Mouse (Mus musculus) erythroblast, embryonic 14.5 days (primary cell): ENCODE measurements at regions not wholly inside any gene's neighbourhood (a gene's known extent, or its start where the extent isn't known, plus 50 kb on each side); places are given as distances from the start of the nearest gene placed in this dataset.
"Not testable (repeated sequence)": the region's sequence is repeated elsewhere in the genome, so short reads cannot be mapped to it uniquely, and the experiment has no call there.

Experiments used
- H3K27me3 ChIP-seq: 2 replicates; pipeline ENCODE4 v1.6.1; 2012; ENCODE audit warnings: inconsistent platforms; ENCODE audit not compliant: control insufficient read depth
- H3K36me3 ChIP-seq: 2 replicates; pipeline ENCODE4 v1.6.1; 2012; ENCODE audit warnings: mild to moderate bottlenecking, inconsistent platforms; ENCODE audit not compliant: control insufficient read depth
- H3K4me1 ChIP-seq: 2 replicates; pipeline ENCODE4 v1.6.1; 2012; ENCODE audit warnings: inconsistent platforms; ENCODE audit not compliant: control insufficient read depth
- H3K4me3 ChIP-seq: replicated peaks from 2 replicates; pipeline ENCODE3; 2012; ENCODE audit warnings: moderate library complexity, mild to moderate bottlenecking, inconsistent platforms
- H3K9me3 ChIP-seq: 2 replicates; pipeline ENCODE4 v1.6.1; 2012; ENCODE audit warnings: low read length, inconsistent platforms, mixed read lengths; ENCODE audit not compliant: control insufficient read depth
- GATA1 ChIP-seq: IDR thresholded peaks from 2 replicates; pipeline ENCODE4 v1.6.1; 2012; ENCODE audit warnings: low read length, inconsistent platforms, mixed read lengths
- TAL1 ChIP-seq: IDR thresholded peaks from 3 replicates; pipeline ENCODE4 v1.6.1; 2012; ENCODE audit warnings: low read length, inconsistent platforms, mixed read lengths

DNA sequence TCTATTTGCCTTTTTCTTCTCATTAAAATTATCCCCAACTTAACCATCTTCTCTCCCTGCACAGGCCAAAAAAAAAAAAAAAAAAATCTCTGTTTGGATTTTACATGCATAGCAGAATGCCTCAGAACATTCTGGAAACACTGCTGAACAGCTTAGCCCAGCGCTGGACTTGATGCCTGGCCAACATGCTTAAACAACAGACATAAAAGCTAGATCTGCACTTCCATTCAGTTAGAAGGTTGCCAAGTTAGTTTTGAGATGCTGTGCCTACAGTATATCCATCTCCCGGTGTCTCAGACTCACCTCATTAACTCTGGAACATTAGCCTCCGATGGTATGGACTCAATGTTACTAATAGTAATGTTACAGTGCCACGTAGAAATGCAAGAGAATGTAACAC is 785.6 kb upstream of the Sox9 start:
- no peak overlapping the region for H3K4me3 ChIP-seq
- no peaks in the 10 kb centered on the region for H3K27me3 ChIP-seq
- no peak for TF ChIP-seq TAL1
- TF ChIP-seq GATA1, result no peak
- H3K36me3 ChIP-seq, result no peaks in the 10 kb centered on the region
- no peaks in the 10 kb centered on the region for H3K9me3 ChIP-seq
- H3K4me1 ChIP-seq, result no peaks in the 10 kb centered on the region

DNA sequence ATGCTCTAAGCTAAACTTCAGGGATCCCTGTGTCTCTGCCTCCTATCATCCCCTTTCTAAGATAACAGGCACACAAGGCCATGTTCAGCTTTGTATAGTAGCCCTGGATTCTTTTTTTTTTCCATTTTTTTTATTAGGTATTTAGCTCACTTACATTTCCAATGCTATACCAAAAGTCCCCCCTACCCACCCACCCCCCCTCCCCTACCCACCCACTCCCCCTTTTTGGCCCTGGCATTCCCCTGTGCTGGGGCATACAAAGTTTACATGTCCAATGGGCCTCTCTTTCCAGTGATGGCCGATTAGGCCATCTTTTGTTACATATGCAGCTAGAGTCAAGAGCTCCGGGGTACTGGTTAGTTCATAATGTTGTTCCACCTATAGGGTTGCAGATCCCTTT is 771.2 kb upstream of the Sox9 start:
- not testable (repeated sequence) for H3K4me3 ChIP-seq, H3K36me3 ChIP-seq, H3K4me1 ChIP-seq, H3K9me3 ChIP-seq, H3K27me3 ChIP-seq

DNA sequence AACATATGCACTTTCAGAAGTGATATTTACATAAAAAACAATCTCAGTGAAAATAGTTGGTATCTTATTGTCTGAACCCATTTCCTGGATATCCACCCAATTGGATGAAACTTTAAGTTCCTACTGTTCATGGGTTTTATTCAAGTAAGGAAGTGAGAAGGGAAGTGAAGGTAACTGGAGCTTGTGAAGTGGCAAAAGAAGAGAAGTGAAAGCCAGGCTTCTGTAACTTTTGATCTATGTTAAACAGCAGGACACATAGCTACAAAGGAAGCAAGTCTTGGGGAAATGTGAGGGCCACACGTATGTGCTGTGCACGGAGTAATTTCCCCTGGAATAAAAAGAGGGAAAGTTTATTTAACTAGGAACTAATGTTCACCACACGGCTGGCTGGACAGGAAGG is 764.1 kb upstream of the Sox9 start:
- Histone ChIP-seq H3K4me1 (no peaks in the 10 kb centered on the region), H3K4me3 (no peak overlapping the region), H3K27me3 (no peaks in the 10 kb centered on the region), H3K36me3 (no peaks in the 10 kb centered on the region), H3K9me3 (peaks cover 6% of the 10 kb centered on the region; the same call in 1 of the 2 replicates)
- TF ChIP-seq TAL1, result no peak
- no peak for TF ChIP-seq GATA1

DNA sequence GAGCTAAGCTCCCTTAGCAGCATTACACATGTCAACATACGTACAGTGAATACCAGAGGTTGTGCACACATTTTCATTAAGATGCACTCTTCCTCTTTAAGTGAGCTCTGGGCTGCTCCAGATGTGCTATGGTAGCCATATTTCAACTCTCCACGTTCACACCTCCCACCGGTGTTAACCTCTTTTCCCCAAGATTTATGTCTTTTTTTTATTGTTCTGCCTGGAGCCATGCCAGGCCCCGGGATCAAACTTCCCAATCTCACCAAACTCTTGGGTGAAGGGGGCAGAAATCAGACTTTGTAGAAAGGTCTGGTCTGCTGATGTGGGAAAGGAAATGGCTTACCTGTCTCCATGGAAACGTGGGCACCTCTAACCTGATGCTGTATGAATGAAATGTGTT is 754.0 kb upstream of the Sox9 start:
- no peaks in the 10 kb centered on the region for H3K36me3 ChIP-seq
- no peaks in the 10 kb centered on the region for H3K4me1 ChIP-seq
- no peak overlapping the region for H3K4me3 ChIP-seq
- TF ChIP-seq GATA1 (no peak), TAL1 (no peak)
- H3K27me3 ChIP-seq, result no peaks in the 10 kb centered on the region
- peaks cover 2% of the 10 kb centered on the region; the same call in 1 of the 2 replicates for H3K9me3 ChIP-seq

DNA sequence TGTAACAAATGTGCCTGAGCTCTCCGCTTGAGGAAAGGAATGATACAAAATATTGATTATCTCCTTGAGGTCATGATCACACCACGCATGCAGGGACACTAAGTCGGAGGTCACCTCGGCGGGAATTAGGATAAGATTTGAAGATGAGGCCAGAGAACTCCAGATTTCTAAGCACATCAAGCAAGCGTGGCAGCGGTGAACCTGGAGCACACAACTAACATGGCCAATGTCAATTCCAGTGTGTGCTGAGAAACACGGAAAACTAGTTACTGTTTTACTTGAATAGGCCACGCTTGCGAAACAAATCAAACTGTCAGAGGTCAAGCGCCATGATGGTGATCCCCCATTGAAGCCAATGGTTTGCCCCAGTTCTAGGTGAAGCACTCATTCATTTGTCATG is 743.3 kb upstream of the Sox9 start:
- Histone ChIP-seq H3K4me3 (no peak overlapping the region), H3K4me1 (no peaks in the 10 kb centered on the region), H3K27me3 (no peaks in the 10 kb centered on the region), H3K9me3 (no peaks in the 10 kb centered on the region), H3K36me3 (no peaks in the 10 kb centered on the region)
- no peak for TF ChIP-seq GATA1
- no peak for TF ChIP-seq TAL1

DNA sequence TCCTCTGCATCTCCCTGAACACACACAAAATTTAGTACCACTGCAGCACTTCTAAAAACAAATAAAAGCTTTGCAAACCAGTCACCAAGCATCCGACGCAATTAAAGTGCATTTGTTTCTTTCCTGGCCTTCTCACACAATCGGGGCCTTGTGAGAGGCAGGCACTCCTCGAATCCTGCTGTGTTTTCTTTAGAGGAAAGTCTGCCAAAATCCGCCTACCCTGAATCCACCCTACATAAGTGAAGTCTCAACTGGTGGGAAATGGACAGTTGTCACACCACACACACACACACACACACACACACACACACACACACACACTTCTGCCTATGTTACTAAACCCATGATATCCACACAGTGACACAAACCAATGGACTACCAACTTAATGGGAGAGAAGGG is 737.6 kb upstream of the Sox9 start:
- Histone ChIP-seq H3K9me3 (no peaks in the 10 kb centered on the region), H3K27me3 (no peaks in the 10 kb centered on the region), H3K4me1 (no peaks in the 10 kb centered on the region), H3K36me3 (no peaks in the 10 kb centered on the region), H3K4me3 (no peak overlapping the region)
- TF ChIP-seq GATA1, result no peak
- TF ChIP-seq TAL1, result no peak

DNA sequence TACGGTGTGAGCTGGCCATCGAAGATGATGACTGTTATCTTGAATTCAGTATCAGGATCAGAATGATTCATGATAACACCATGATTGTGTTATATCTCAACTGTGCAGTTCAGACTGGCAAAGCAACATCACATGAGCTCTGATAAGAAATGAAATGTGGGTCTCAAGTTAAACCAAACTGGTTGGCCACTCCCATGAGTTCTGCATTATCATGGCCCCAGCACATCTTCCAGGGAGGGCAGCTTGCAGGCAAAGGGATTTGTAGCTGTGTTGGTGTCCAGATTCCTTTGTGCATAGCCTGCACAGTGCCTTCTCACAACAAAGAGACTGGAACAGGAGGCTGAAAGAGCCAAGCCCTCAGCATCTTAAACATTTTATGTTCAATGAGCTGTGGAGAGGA is 736.7 kb upstream of the Sox9 start:
- no peak overlapping the region for H3K4me3 ChIP-seq
- no peak for TF ChIP-seq GATA1
- no peak for TF ChIP-seq TAL1
- H3K27me3 ChIP-seq, result no peaks in the 10 kb centered on the region
- H3K4me1 ChIP-seq, result no peaks in the 10 kb centered on the region
- no peaks in the 10 kb centered on the region for H3K9me3 ChIP-seq
- H3K36me3 ChIP-seq, result no peaks in the 10 kb centered on the region

DNA sequence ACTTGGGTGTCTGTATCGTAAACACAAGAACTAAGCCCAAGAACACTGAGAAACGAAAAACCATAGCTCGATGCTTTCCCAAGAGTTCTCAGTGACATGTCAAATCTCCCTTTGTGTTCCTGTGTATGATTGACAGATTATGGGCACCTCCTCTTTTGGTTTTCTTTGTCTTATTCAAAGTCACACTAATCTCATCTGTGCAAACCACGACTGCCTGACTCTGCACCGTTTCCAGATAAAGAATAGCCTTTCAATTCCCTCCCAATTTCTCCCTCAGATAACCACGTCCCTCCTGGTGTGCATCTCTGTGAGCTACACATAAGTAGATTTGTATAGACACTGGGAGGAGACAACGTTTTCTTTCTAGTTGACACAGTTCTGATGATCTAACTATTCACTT is 731.7 kb upstream of the Sox9 start:
- no peaks in the 10 kb centered on the region for H3K9me3 ChIP-seq
- no peaks in the 10 kb centered on the region for H3K27me3 ChIP-seq
- H3K4me1 ChIP-seq, result no peaks in the 10 kb centered on the region
- no peak for TF ChIP-seq TAL1
- no peak for TF ChIP-seq GATA1
- H3K4me3 ChIP-seq, result no peak overlapping the region
- no peaks in the 10 kb centered on the region for H3K36me3 ChIP-seq

DNA sequence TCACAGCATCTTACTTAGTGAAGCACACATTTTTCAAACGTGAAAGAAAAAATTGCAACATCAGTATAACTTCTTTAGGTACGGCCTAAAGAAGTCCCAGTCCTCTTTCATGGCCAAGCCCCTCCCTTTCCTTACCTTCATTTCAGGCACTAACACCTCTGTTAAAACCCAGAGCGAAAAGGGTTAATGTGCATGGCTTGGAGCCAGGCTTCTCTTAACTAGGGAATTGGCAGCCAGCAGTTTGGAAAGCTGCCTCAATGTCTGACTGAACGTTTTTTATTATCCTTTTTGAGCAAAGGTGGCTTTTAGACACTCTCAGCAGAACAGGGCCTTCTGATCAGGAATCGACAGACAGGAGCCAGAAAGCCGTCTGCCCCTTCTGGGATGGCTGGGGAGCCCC is 726.4 kb upstream of the Sox9 start:
- H3K4me3 ChIP-seq, result no peak overlapping the region
- TF ChIP-seq GATA1 (no peak), TAL1 (no peak)
- no peaks in the 10 kb centered on the region for H3K9me3 ChIP-seq
- no peaks in the 10 kb centered on the region for H3K27me3 ChIP-seq
- no peaks in the 10 kb centered on the region for H3K36me3 ChIP-seq
- H3K4me1 ChIP-seq, result no peaks in the 10 kb centered on the region

DNA sequence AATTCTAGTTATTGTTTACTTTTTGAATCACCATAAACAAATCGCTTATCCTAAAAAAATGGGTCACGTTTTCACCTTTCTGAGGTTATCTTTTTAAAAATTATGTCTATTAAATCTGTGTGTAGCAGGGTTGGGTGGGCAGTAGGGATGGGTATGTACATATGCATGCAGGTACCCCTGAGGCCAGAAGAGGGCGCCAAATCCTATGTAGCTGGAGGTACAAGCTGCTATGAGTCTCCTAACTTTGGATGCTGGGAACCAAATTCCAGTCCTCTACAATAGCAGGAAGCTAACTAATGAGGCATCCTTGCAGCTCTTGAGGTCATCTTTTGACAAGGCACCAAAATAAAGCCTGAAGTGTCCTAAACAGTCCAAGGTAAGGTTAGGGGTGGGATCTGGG is 714.8 kb upstream of the Sox9 start:
- no peaks in the 10 kb centered on the region for H3K27me3 ChIP-seq
- H3K4me3 ChIP-seq, result no peak overlapping the region
- TF ChIP-seq GATA1 (no peak), TAL1 (no peak)

DNA sequence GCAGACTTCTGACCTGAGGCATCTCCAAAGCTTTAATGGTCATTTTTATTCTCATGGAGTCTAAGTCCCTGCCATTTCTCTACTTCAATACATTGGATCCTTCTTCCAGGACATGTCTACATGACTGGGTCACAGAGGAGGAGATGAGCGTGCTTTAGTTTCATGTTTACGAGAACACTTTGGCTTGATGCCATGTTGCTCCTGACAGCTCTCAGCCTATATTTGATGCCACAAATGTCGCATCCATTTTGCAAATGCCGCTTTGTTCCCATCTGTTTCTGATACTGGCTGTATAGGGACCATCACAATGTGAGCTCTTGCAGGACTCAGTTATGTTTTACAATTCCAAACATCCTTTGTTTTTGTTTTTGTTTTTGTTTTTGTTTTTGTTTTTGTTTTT is 713.2 kb upstream of the Sox9 start:
- H3K4me1 ChIP-seq, result no peaks in the 10 kb centered on the region
- no peaks in the 10 kb centered on the region for H3K36me3 ChIP-seq
- H3K4me3 ChIP-seq, result no peak overlapping the region
- no peak for TF ChIP-seq TAL1
- no peak for TF ChIP-seq GATA1
- no peaks in the 10 kb centered on the region for H3K27me3 ChIP-seq
- peaks cover 3% of the 10 kb centered on the region for H3K9me3 ChIP-seq

More for the DNA sequence above, 714.8 kb upstream of the Sox9 start:
- Histone ChIP-seq H3K4me1 (no peaks in the 10 kb centered on the region), H3K9me3 (peaks cover 3% of the 10 kb centered on the region), H3K36me3 (no peaks in the 10 kb centered on the region)
